Mouse (Mus musculus) embryonic facial prominence, embryonic 15.5 days (tissue): ENCODE data around the gene Fsd2. TPM values are rescaled to one million over a fixed set of nuclear protein-coding genes. Genes with fewer than 3 reads are reported as not detected.

Source experiments
- ATAC-seq: fragments of 200-750 bp; cut with Nextera tagmentation; 2 replicates; pipeline ENCODE4 v1.8.0; 2017; ENCODE audit warnings: low read depth, moderate TSS enrichment; ENCODE audit not compliant: insufficient number of reproducible peaks, low FRiP score, low TSS enrichment
- H3K27ac ChIP-seq: fragments of 300-500 bp; sonication (generic); replicated peaks from 2 replicates; pipeline ENCODE4 v1.5.1; 2015; ENCODE audit warnings: mild to moderate bottlenecking, inconsistent platforms
- H3K27me3 ChIP-seq: fragments of 300-500 bp; sonication (generic); 2 replicates; pipeline ENCODE4 v1.6.1; 2015; ENCODE audit warnings: inconsistent platforms
- H3K36me3 ChIP-seq: fragments of 300-500 bp; sonication (generic); 2 replicates; pipeline ENCODE4 v1.6.1; 2015; ENCODE audit warnings: mild to moderate bottlenecking, inconsistent platforms
- H3K4me1 ChIP-seq: fragments of 300-500 bp; sonication (generic); 2 replicates; pipeline ENCODE4 v1.6.1; 2015; ENCODE audit warnings: inconsistent platforms
- H3K4me2 ChIP-seq: fragments of 300-500 bp; sonication (generic); replicated peaks from 2 replicates; pipeline ENCODE4 v1.6.1; 2015; ENCODE audit warnings: mild to moderate bottlenecking, inconsistent platforms
- H3K4me3 ChIP-seq: fragments of 300-500 bp; sonication (generic); replicated peaks from 2 replicates; pipeline ENCODE4 v1.5.1; 2015; ENCODE audit warnings: mild to moderate bottlenecking, inconsistent platforms
- H3K9ac ChIP-seq: fragments of 300-500 bp; sonication (generic); 2 replicates; pipeline ENCODE4 v1.6.1; 2015; ENCODE audit warnings: inconsistent platforms
- H3K9me3 ChIP-seq: fragments of 300-500 bp; sonication (generic); replicated peaks from 2 replicates; pipeline ENCODE4 v1.6.1; 2016; ENCODE audit warnings: inconsistent platforms
- WGBS: fragments of 180-500 bp; shearing (Covaris S2); methylation state at CpG from one replicate; pipeline ENCODE4 v1.1.7; 2015; 5-methylcytosine and 5-hydroxymethylcytosine counted together
- polyA plus RNA-seq: library from polyadenylated mRNA; unstranded; fragments of >200 nt; fragmentation: Nextera tagmentation; extraction: Ambion mirVana; gene quantifications from 2 replicates; pipeline ENCODE4 v1.2.1, GENCODE M21; 2015

Fsd2 gene
- polyA plus RNA-seq, 1 experiment from 2014 or later: 1.2 TPM

DNA sequence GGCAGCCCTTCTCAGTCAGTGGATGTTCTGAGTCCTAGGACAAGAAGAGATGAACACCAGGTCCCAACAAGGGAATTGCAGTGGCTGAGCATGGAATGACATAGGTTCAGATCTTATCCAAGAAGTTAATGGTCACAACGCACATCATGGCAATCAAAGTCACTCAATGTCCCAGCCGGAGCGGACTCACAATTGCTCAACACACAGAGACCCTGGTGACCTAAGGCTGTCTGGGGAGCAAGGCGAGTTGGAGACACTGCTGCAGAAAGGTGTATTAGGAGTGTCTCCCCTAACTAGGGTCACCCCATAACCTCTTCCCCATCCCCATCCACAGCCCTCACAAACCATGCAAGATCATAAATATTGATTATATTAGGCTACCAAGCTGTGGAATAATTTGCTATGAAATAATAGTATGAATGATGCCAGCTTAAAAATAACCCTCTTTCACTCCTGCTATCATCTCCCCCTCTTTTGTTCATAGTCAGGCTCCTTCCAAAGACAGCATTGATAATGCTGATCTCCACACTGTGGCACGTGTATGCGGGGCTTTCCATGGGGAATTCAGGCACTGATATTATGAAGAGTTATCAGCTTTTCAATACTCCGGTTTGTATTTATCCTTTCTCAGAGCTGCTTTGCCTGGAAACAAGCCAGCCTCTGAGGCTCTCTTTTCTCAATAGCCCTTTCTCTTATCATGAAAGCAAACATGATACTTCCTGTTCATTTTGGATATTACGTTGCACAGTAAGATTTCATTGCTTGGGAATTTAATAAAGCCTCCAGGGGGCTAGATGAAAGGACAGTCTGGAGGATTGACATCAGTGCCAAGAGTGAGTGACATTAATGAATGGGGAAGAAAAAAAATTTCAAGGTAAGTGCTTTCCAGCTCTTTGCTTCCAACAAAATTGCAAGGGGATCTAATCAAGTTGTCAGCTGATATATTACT is 6.4 kb downstream of the Fsd2 start:
- H3K4me1 ChIP-seq: no peaks in the 10 kb centered on the region
- H3K36me3 ChIP-seq: no peaks in the 10 kb centered on the region
- 53% methylated on average over 8 of the region's 8 CpGs for WGBS
- no peaks in the 10 kb centered on the region for H3K27me3 ChIP-seq
- no peak overlapping the region for H3K9ac ChIP-seq
- H3K27ac ChIP-seq: no peak overlapping the region
- no peak for ATAC-seq
- no peaks in the 10 kb centered on the region for H3K9me3 ChIP-seq
- no peak overlapping the region for H3K4me2 ChIP-seq
- H3K4me3 ChIP-seq: no peak overlapping the region

DNA sequence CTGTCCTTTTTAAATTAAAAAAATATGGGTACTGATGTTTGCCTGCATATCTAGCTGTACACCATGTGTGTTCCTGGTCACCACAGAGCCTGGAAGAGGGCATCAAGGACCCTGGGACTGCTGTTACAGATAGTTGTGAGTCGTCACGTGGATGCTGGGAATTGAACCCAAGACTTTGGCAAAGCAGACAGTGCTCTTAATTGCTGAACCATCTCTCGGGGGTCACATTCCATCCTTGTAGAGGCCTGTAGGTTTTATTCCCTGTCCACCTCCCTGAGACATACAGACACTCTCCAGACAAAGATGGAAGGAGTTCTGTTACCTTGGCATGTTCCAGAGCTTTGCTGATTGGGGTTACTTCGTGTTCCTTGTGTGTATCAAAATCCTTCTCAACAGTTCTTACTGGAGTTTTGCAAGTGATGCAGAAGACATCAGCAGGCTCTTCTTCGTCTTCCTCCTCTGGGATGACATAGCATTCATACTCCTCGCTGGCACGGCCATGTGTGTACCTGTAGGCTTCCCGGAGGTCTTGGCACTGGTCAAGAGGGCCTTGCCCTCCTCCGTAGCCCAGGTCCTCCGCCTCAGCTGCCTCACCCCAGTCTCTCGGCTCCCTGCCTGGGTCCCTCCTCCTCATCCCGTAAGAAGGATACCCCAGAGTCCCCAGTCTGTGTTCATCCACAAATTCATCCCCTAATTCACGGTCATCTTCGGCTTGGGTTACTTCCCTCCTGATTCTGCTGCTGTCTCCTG is 7.3 kb downstream of the Fsd2 start:
- no peak for ATAC-seq
- H3K36me3 ChIP-seq: no peaks in the 10 kb centered on the region
- WGBS: 85% methylated on average over 14 of the region's 14 CpGs
- H3K4me2 ChIP-seq: no peak overlapping the region
- no peak overlapping the region for H3K27ac ChIP-seq
- H3K4me1 ChIP-seq: no peaks in the 10 kb centered on the region
- H3K27me3 ChIP-seq: no peaks in the 10 kb centered on the region
- no peaks in the 10 kb centered on the region for H3K9me3 ChIP-seq
- no peak overlapping the region for H3K9ac ChIP-seq
- H3K4me3 ChIP-seq: no peak overlapping the region

DNA sequence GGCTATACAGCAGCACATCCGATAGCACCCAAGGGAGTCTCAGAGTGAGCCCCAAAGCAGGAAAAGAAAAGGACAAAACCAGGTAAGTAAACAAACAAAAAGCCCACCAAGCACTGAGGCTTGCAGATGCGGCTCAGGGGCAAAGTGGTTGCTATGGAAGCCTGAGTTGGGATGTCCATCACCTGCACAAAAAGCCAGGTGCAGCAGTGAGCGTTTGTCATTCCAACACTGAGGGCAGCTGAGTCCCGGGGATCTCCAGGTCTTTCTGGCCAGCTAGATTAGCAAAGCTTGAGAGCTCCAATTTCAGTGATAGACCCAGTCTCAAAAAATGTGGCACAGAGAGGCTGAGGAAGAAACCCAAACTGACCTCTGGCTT is 8.8 kb downstream of the Fsd2 start:
- Histone ChIP-seq H3K36me3 (no peaks in the 10 kb centered on the region), H3K4me3 (no peak overlapping the region), H3K9me3 (no peaks in the 10 kb centered on the region), H3K4me1 (no peaks in the 10 kb centered on the region), H3K27ac (no peak overlapping the region), H3K4me2 (no peak overlapping the region), H3K27me3 (no peaks in the 10 kb centered on the region), H3K9ac (no peak overlapping the region)
- ATAC-seq: no peak
- WGBS: 47% methylated on average over 4 of the region's 4 CpGs

DNA sequence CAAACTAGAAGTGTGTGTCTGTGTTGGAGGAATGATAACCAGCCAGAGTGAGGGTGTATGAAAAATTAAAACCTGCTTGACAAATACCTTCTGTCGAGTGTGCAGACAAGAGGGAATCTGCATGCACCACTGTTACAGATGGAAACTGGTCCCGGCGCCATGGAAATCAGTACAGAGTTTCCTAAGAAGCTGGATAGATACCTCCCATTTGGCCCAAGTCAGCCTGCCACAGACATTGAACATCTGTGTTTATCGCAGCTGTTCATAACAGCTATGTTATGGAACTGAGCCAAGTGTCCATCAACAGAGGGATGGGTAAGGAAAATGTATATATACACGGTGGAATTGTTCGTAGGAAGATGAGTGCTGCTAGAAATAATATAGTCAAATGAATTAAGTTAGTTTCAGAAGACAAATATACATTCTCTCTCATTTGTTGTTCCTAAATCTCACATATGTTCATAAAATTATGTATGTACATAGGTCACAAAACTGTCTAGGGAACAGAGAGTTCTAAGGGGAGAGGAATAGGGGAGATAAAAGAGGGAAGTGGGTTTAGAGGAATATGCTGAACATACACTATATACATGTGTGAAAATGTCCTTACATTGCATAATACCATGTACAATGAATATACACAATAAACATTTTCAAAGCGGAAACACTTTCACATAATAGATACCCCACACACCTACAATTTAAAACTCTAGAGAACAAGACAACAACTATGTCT is 9.3 kb downstream of the Fsd2 start:
- WGBS: 42% methylated on average over 7 of the region's 7 CpGs
- Histone ChIP-seq H3K27me3 (no peaks in the 10 kb centered on the region), H3K36me3 (no peaks in the 10 kb centered on the region), H3K9ac (no peak overlapping the region), H3K4me1 (no peaks in the 10 kb centered on the region), H3K9me3 (no peaks in the 10 kb centered on the region), H3K4me2 (no peak overlapping the region), H3K4me3 (no peak overlapping the region), H3K27ac (no peak overlapping the region)
- no peak for ATAC-seq

DNA sequence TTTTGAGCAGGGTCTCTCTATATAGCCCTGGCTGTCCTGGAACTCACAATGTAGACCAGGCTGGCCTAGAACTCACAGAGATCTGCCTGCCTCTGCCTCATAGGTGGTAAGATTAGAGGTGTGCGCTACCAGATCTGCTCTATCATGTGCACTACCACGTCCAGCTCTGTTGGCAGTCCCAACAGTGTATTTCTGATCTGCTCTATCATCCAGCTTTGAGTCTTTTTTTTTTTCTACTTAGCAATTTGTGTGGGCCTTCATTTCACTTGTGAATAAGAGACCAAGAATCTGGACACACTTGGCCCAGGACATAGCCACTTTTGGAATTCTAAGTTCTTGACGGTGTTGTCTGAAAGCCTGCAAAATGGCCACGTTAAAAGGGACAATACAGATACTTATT is 9.9 kb downstream of the Fsd2 start:
- Histone ChIP-seq H3K4me3 (no peak overlapping the region), H3K27me3 (no peaks in the 10 kb centered on the region), H3K27ac (no peak overlapping the region), H3K9me3 (no peaks in the 10 kb centered on the region), H3K36me3 (no peaks in the 10 kb centered on the region), H3K9ac (no peak overlapping the region), H3K4me1 (no peaks in the 10 kb centered on the region), H3K4me2 (no peak overlapping the region)
- no peak for ATAC-seq
- 81% methylated on average over 4 of the region's 4 CpGs for WGBS

DNA sequence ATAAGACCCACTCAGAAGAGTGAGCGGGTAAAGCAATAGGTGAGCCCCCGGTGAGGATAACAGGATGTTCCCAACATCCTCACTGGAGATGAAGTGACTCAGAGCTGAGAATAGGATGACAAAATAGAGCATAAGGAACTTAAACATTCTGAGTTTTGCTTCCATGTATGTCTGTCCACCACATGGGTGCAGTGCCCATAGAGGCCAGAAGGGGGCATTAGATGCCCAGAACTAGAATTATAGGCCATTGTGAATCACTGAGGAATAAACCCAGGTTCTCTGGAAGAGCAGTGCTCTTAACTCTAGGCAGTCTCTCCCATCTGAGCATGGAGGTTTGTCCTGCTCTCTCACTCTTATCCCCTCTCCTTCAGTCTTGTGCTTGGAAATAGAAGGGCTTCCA is 12.4 kb downstream of the Fsd2 start:
- Histone ChIP-seq H3K27ac (no peak overlapping the region), H3K4me1 (no peaks in the 10 kb centered on the region), H3K36me3 (no peaks in the 10 kb centered on the region), H3K9me3 (no peaks in the 10 kb centered on the region), H3K4me3 (no peak overlapping the region), H3K27me3 (no peaks in the 10 kb centered on the region), H3K4me2 (no peak overlapping the region), H3K9ac (no peak overlapping the region)
- no peak for ATAC-seq
- 87% methylated on average over 2 of the region's 2 CpGs for WGBS

DNA sequence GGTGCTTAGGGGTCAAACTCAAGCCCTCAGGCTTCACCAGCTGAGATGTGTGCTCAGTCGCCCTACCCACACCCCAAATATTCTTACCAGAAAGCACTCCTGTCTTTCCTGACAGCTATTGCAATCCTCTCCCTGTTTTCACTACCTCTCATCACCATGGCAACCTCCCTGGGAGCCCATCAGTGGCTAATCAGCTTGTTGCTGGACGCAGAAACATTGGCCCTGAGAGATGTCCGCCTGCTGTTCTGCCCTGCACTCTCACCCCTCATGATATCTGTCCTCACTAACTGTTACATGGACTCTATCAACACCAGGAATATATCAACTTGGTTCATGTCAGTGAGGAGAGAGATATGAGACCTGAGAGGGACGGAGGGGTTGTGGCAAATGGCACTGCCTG is 13.2 kb downstream of the Fsd2 start:
- Histone ChIP-seq H3K36me3 (no peaks in the 10 kb centered on the region), H3K27ac (no peak overlapping the region), H3K4me1 (no peaks in the 10 kb centered on the region), H3K9me3 (no peaks in the 10 kb centered on the region), H3K9ac (no peak overlapping the region), H3K4me3 (no peak overlapping the region), H3K27me3 (no peaks in the 10 kb centered on the region), H3K4me2 (no peak overlapping the region)
- WGBS: 68% methylated on average over 4 of the region's 4 CpGs
- ATAC-seq: no peak

DNA sequence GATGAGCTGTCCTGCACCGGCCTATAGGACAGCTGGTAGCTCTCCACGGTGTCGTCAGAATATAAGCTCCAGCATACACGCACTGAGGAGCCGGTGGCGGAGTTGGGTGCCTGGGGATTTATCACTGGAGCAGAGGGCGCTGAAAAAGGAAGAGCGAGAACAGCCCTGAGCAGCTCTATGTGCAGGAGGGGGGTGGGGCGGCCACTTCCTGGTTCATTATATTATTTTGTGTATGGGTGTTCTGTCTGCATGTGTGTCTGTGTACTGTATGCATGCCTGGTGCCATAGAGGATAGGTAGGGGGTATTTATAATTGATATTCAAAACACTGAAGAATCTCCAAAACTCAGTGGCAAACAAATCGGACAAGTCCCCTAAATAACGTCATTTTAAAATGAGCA is 17.9 kb downstream of the Fsd2 start:
- H3K9ac ChIP-seq: no peak overlapping the region
- H3K27me3 ChIP-seq: no peaks in the 10 kb centered on the region
- H3K27ac ChIP-seq: no peak overlapping the region
- no peaks in the 10 kb centered on the region for H3K4me1 ChIP-seq
- 65% methylated on average over 11 of the region's 11 CpGs for WGBS
- H3K36me3 ChIP-seq: no peaks in the 10 kb centered on the region
- no peak for ATAC-seq
- H3K9me3 ChIP-seq: no peaks in the 10 kb centered on the region
- H3K4me3 ChIP-seq: no peak overlapping the region
- no peak overlapping the region for H3K4me2 ChIP-seq

DNA sequence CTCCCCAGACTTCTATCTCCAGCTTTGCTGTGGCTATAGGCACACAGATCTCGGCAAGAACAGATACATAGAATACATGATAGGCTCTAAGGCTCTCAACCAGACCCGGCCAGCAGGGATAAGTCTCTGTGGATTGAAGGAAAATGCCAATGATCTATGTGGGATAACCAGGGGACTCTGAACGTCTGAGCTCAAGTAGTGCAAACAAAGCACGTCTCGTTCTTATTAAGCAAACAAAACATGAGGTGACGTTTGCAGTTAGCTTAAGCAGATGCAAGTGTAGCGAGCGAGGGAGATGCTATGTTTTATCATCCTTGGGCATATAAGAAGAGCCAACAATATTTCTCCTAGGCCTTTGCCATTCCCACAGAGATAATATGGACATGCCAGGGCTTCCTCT is 23.8 kb downstream of the Fsd2 start:
- Histone ChIP-seq H3K4me3 (no peak overlapping the region), H3K9me3 (no peaks in the 10 kb centered on the region), H3K27ac (no peak overlapping the region), H3K36me3 (no peaks in the 10 kb centered on the region), H3K4me1 (no peaks in the 10 kb centered on the region), H3K4me2 (no peak overlapping the region), H3K9ac (no peak overlapping the region), H3K27me3 (no peaks in the 10 kb centered on the region)
- ATAC-seq: no peak
- 80% methylated on average over 8 of the region's 8 CpGs for WGBS

DNA sequence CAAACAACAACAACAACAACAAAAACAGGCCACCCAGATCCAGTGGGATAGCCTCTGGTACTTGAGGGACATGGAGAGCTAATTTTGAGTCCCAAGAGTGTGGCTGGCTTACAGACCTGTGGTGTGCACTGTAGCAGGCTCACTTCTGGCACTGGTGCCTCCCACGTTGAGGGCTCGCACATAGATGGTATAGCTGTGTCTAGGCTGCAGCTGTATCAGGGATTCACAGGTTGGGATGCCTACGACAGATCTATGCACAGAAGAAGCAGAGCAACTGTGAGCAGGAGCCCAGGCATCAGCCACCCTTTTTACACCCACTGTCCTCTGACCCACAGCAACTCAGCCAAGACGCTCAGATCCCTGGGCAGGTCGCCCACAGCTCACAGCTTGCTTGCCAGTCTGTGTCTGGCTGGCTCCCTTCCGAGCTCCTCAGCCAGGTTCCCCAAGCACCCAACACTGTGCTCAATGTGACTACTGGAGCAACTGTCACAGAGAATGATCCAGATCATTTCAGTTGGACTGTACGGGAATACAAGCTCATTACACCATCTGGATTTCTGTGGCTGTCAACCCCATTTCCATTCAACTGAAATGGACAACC is 24.7 kb downstream of the Fsd2 start:
- no peaks in the 10 kb centered on the region for H3K36me3 ChIP-seq
- H3K4me2 ChIP-seq: no peak overlapping the region
- no peak overlapping the region for H3K4me3 ChIP-seq
- no peak for ATAC-seq
- WGBS: 79% methylated on average over 7 of the region's 7 CpGs
- H3K27ac ChIP-seq: no peak overlapping the region
- no peaks in the 10 kb centered on the region for H3K27me3 ChIP-seq
- H3K9ac ChIP-seq: no peak overlapping the region
- H3K4me1 ChIP-seq: no peaks in the 10 kb centered on the region
- no peaks in the 10 kb centered on the region for H3K9me3 ChIP-seq

DNA sequence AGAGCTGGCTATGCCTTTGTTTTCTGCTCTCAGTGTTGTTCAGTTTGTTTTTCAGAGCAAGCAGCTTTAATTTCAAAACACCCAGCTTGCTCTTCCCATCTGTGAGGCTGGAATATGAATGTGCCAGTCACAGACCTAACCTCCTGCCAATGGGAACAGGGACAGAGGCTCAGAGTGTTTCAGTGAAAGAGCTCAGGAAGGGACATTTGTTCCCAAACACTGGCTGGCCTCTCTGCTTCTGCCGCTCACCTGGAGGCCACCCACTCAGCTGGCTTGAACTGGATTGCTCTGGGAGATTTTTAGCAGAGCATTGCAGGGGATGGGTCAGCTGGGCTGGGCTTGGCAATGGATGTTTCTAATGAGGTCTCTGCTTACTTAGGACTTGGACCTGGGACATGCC is 25.7 kb downstream of the Fsd2 start:
- ATAC-seq: no peak

More for the DNA sequence above, 25.7 kb downstream of the Fsd2 start:
- H3K9me3 ChIP-seq: no peaks in the 10 kb centered on the region
- H3K36me3 ChIP-seq: no peaks in the 10 kb centered on the region
- no peaks in the 10 kb centered on the region for H3K27me3 ChIP-seq
- H3K4me3 ChIP-seq: no peak overlapping the region
- no peak overlapping the region for H3K9ac ChIP-seq
- H3K4me1 ChIP-seq: no peaks in the 10 kb centered on the region
- 46% methylated on average over 1 of the region's 1 CpGs for WGBS
- no peak overlapping the region for H3K27ac ChIP-seq
- H3K4me2 ChIP-seq: no peak overlapping the region
